Mouse (Mus musculus): ENCODE measurements around the gene Klhdc7b. TPM values are rescaled to one million over a fixed set of nuclear protein-coding genes. Genes with fewer than 3 reads are reported as not detected.

Gene Klhdc7b
- total and polyA plus RNA-seq, 3 experiments, result not detected

DNA sequence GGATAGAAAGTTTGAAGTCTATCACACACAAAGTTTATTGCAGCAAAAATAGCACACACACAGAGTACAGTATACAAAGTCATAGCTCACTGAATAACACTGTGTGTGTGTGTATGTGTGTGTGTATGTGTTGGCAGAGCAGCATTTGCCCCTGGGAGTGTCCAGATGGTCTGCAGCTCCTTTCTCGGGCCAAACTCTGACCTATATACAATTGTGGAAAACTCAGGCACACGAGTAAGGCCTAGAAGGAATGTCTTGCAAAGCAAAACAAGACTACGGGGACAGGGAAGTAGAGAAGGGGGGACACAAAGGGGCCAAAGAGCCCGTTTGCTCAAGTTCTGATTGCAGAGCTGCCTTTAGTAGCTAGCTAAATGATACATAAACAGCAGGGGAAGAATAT lies 48.2 kb downstream of the Klhdc7b start:
- no peak overlapping the region for H3K9ac ChIP-seq (ENCODE audit: insufficient read depth, low read depth)
- H3K4me1 ChIP-seq (ENCODE audit: control insufficient read depth in 1 of 2, insufficient read depth in 2 of 2), result peaks cover 0 to 14% of the 10 kb centered on the region in 2 experiments; a peak in 2 of 4 replicates
- H3K36me3 ChIP-seq (replicated peaks in 1 of 2; ENCODE audit: control insufficient read depth in 1 of 2, insufficient read depth in 1 of 2, low read length in 1 of 2), result peaks cover 3 to 4% of the 10 kb centered on the region in 2 experiments
- H3K4me2 ChIP-seq (ENCODE audit: insufficient read depth, low read depth, poor library complexity, severe bottlenecking), result no peak overlapping the region
- in situ Hi-C loops (cut with MboI; ENCODE audit: low pct_ligation_motif_present, low pct_unique_long_range_greater_than_20kb, low sequenced_read_pairs), result no loop called here
- H3K4me3 ChIP-seq (replicated peaks in 1 of 3; ENCODE audit: low read depth in 2 of 3, low read length in 2 of 3, poor library complexity in 1 of 3), result no peak overlapping the region
- no peak for DNase-seq (ENCODE audit: extremely low read depth)
- TF ChIP-seq SMC3 (IDR thresholded peaks at IDR 0.05; ENCODE audit: low read depth, low read length), result no peak
- TF ChIP-seq ELF1 (IDR thresholded peaks at IDR 0.05; ENCODE audit: low read depth, low read length), result no peak
- TF ChIP-seq IRF4 (IDR thresholded peaks at IDR 0.05; ENCODE audit: low read depth, low read length), result no peak
- TF ChIP-seq RCOR1 (conservative IDR thresholded peaks at IDR 0.05; ENCODE audit: low read depth, low read length), result no peak
- no peak for TF ChIP-seq JUND (conservative IDR thresholded peaks at IDR 0.05; ENCODE audit: low read depth, low read length)
- peaks cover 12% of the 10 kb centered on the region for H3K79me2 ChIP-seq (replicated peaks; ENCODE audit: control insufficient read depth, extremely low read depth, insufficient read depth, poor library complexity, severe bottlenecking)
- no peaks in the 10 kb centered on the region for H3K9me3 ChIP-seq (replicated peaks; ENCODE audit: low read length)
- H3K27ac ChIP-seq (ENCODE audit: insufficient read depth, low read depth), result no peak overlapping the region
- no peaks in the 10 kb centered on the region for H3K27me3 ChIP-seq (replicated peaks)
- dilution Hi-C loops (cut with MboI; ENCODE audit: extremely low pct_ligation_motif_present, extremely low pct_unique_long_range_greater_than_20kb, low sequenced_read_pairs), result no loop called here

DNA sequence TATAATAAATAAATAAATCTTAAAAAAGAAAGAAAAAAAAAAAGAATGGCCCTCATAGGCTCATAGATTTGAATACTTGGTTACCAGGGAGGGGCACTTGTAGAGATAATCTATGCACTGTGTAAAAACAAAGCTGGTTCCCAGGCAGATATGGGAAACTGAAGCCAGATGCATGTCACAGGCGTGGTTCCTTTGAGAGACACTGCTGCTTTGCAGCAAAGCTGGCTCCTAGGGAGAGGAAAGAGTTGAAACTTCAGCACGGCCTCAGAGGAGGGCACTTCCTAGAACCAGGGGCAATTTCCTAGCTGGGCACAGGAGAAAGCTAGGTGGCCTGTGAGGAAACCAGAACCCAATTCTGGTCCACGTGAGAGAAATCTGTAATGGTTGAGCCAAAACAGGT lies 49.4 kb downstream of the Klhdc7b start:
- Histone ChIP-seq H3K36me3 (replicated peaks in 1 of 2; ENCODE audit: control insufficient read depth in 1 of 2, insufficient read depth in 1 of 2, low read length in 1 of 2) (no peaks in the 10 kb centered on the region), H3K27ac (ENCODE audit: insufficient read depth, low read depth) (no peak overlapping the region), H3K4me2 (ENCODE audit: insufficient read depth, low read depth, poor library complexity, severe bottlenecking) (no peak overlapping the region), H3K4me3 (replicated peaks in 1 of 3; ENCODE audit: low read depth in 2 of 3, low read length in 2 of 3, poor library complexity in 1 of 3) (no peak overlapping the region), H3K4me1 (ENCODE audit: control insufficient read depth in 1 of 2, insufficient read depth in 2 of 2) (peaks cover 0 to 8% of the 10 kb centered on the region in 2 experiments; a peak in 1 of 4 replicates), H3K9ac (ENCODE audit: insufficient read depth, low read depth) (no peak overlapping the region), H3K27me3 (replicated peaks) (no peaks in the 10 kb centered on the region), H3K79me2 (replicated peaks; ENCODE audit: control insufficient read depth, extremely low read depth, insufficient read depth, poor library complexity, severe bottlenecking) (peaks cover 4% of the 10 kb centered on the region; the same call in 1 of the 2 replicates), H3K9me3 (replicated peaks; ENCODE audit: low read length) (no peaks in the 10 kb centered on the region)
- in situ Hi-C loops (cut with MboI; ENCODE audit: low pct_ligation_motif_present, low pct_unique_long_range_greater_than_20kb, low sequenced_read_pairs), result no loop called here
- TF ChIP-seq SIN3A (IDR thresholded peaks at IDR 0.05; ENCODE audit: low read length), result no peak
- TF ChIP-seq ZNF384 (IDR thresholded peaks at IDR 0.05; ENCODE audit: low read depth, low read length), result 0 out of 2 replicates have a peak, but pooled peaks have one; percentile 3
- no peak for DNase-seq (ENCODE audit: extremely low read depth)
- dilution Hi-C loops (cut with MboI; ENCODE audit: extremely low pct_ligation_motif_present, extremely low pct_unique_long_range_greater_than_20kb, low sequenced_read_pairs), result no loop called here

DNA sequence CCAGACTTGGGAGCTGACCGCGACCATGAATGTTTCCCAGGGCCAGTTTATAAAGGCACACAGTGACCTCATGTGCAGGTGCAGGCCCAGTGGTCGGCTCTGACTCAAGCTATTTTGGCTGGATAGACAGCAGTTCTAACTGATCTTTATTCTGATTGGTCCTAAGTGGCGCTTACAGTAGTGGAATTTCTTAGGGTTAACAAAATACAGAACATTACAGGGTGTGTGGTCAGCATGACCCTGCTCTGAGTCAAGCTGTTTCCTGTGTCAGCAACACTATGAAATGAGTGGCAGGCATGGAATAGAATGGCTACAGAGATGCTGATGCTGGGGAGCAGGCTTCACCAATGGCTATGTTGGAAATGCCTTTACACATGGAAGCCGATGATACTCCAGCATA lies 51.2 kb downstream of the Klhdc7b start:
- DNase-seq (ENCODE audit: extremely low read depth), result no peak
- Histone ChIP-seq H3K27me3 (replicated peaks) (no peaks in the 10 kb centered on the region), H3K27ac (ENCODE audit: insufficient read depth, low read depth) (no peak overlapping the region), H3K9me3 (replicated peaks; ENCODE audit: low read length) (no peaks in the 10 kb centered on the region), H3K36me3 (replicated peaks in 1 of 2; ENCODE audit: control insufficient read depth in 1 of 2, insufficient read depth in 1 of 2, low read length in 1 of 2) (no peaks in the 10 kb centered on the region), H3K4me1 (ENCODE audit: control insufficient read depth in 1 of 2, insufficient read depth in 2 of 2) (peaks cover 0 to 7% of the 10 kb centered on the region in 2 experiments; a peak in 1 of 4 replicates), H3K4me2 (ENCODE audit: insufficient read depth, low read depth, poor library complexity, severe bottlenecking) (no peak overlapping the region), H3K4me3 (replicated peaks in 1 of 3; ENCODE audit: low read depth in 2 of 3, low read length in 2 of 3, poor library complexity in 1 of 3) (no peak overlapping the region), H3K79me2 (replicated peaks; ENCODE audit: control insufficient read depth, extremely low read depth, insufficient read depth, poor library complexity, severe bottlenecking) (peaks cover 4% of the 10 kb centered on the region; the same call in 1 of the 2 replicates), H3K9ac (ENCODE audit: insufficient read depth, low read depth) (no peak overlapping the region)
- TF ChIP-seq NELFE (IDR thresholded peaks at IDR 0.05; ENCODE audit: low read depth, low read length) (no peak), USF1 (IDR thresholded peaks at IDR 0.05; ENCODE audit: low read depth, low read length) (no peak)
- in situ Hi-C loops (cut with MboI; ENCODE audit: low pct_ligation_motif_present, low pct_unique_long_range_greater_than_20kb, low sequenced_read_pairs) (no loop called here), dilution Hi-C loops (cut with MboI; ENCODE audit: extremely low pct_ligation_motif_present, extremely low pct_unique_long_range_greater_than_20kb, low sequenced_read_pairs) (no loop called here)

Other genes starting within 250 kb of the Klhdc7b start
Only the 20 nearest of the 23 such genes appear.
- gene Plxnb2, start 204.1 kb upstream of the Klhdc7b start, total RNA-seq (2012; rRNA removed), result 40.1 and 51.5 TPM in 2 replicates
- 2.7 and 2.9 TPM in 2 replicates for gene Plxnb2, start 204.1 kb upstream of the Klhdc7b start, total RNA-seq (2014; rRNA removed)
- gene Plxnb2, start 204.1 kb upstream of the Klhdc7b start, polyA plus RNA-seq (2012; ENCODE audit: insufficient read length, low read depth), result 4.3 and 4.5 TPM in 2 replicates
- 6.6 and 9.0 TPM in 2 replicates for gene Dennd6b, start 188.4 kb upstream of the Klhdc7b start, total RNA-seq (2012; rRNA removed)
- gene Dennd6b, start 188.4 kb upstream of the Klhdc7b start, total RNA-seq (2014; rRNA removed), result 4.1 and 4.5 TPM in 2 replicates
- gene Dennd6b, start 188.4 kb upstream of the Klhdc7b start, polyA plus RNA-seq (2012; ENCODE audit: insufficient read length, low read depth), result 8.8 and 9.1 TPM in 2 replicates
- 10.0 and 14.7 TPM in 2 replicates for gene Ppp6r2, start 173.4 kb upstream of the Klhdc7b start, total RNA-seq (2012; rRNA removed)
- 5.8 and 8.7 TPM in 2 replicates for gene Ppp6r2, start 173.4 kb upstream of the Klhdc7b start, total RNA-seq (2014; rRNA removed)
- gene Ppp6r2, start 173.4 kb upstream of the Klhdc7b start, polyA plus RNA-seq (2012; ENCODE audit: insufficient read length, low read depth), result 6.8 and 10.3 TPM in 2 replicates
- 64.6 and 79.1 TPM in 2 replicates for gene Sbf1, start 69.6 kb upstream of the Klhdc7b start, total RNA-seq (2012; rRNA removed)
- gene Sbf1, start 69.6 kb upstream of the Klhdc7b start, total RNA-seq (2014; rRNA removed), result 22.6 and 34.6 TPM in 2 replicates
- gene Sbf1, start 69.6 kb upstream of the Klhdc7b start, polyA plus RNA-seq (2012; ENCODE audit: insufficient read length, low read depth), result 65.3 and 69.3 TPM in 2 replicates
- gene Adm2, start 62.2 kb upstream of the Klhdc7b start, total RNA-seq (2012; rRNA removed), result 1.8 and 4.5 TPM in 2 replicates
- 0.18 and 0.23 TPM in 2 replicates for gene Adm2, start 62.2 kb upstream of the Klhdc7b start, total RNA-seq (2014; rRNA removed)
- gene Adm2, start 62.2 kb upstream of the Klhdc7b start, polyA plus RNA-seq (2012; ENCODE audit: insufficient read length, low read depth), result 0.66 and 0.82 TPM in 2 replicates
- not detected in 2 replicates for gene Miox, start 50.5 kb upstream of the Klhdc7b start, total RNA-seq (2012; rRNA removed)
- not detected in 2 replicates for gene Miox, start 50.5 kb upstream of the Klhdc7b start, total RNA-seq (2014; rRNA removed)
- not detected in 2 replicates for gene Miox, start 50.5 kb upstream of the Klhdc7b start, polyA plus RNA-seq (2012; ENCODE audit: insufficient read length, low read depth)
- gene Lmf2, start 29.3 kb upstream of the Klhdc7b start, total RNA-seq (2012; rRNA removed), result 18.5 and 18.8 TPM in 2 replicates
- gene Lmf2, start 29.3 kb upstream of the Klhdc7b start, total RNA-seq (2014; rRNA removed), result 9.1 and 9.9 TPM in 2 replicates
- gene Lmf2, start 29.3 kb upstream of the Klhdc7b start, polyA plus RNA-seq (2012; ENCODE audit: insufficient read length, low read depth), result 28.2 and 36.2 TPM in 2 replicates
- 134 and 151 TPM in 2 replicates for gene Ncaph2, start 29.2 kb upstream of the Klhdc7b start, total RNA-seq (2012; rRNA removed)
- 106 and 108 TPM in 2 replicates for gene Ncaph2, start 29.2 kb upstream of the Klhdc7b start, total RNA-seq (2014; rRNA removed)
- 95.4 and 122 TPM in 2 replicates for gene Ncaph2, start 29.2 kb upstream of the Klhdc7b start, polyA plus RNA-seq (2012; ENCODE audit: insufficient read length, low read depth)
- gene Sco2, start 11.1 kb upstream of the Klhdc7b start, total RNA-seq (2012; rRNA removed), result 34.7 and 35.7 TPM in 2 replicates
- 24.9 and 27.2 TPM in 2 replicates for gene Sco2, start 11.1 kb upstream of the Klhdc7b start, total RNA-seq (2014; rRNA removed)
- gene Sco2, start 11.1 kb upstream of the Klhdc7b start, polyA plus RNA-seq (2012; ENCODE audit: insufficient read length, low read depth), result 12.3 and 17.1 TPM in 2 replicates
- 1.1 and 1.4 TPM in 2 replicates for gene Tymp, start 7.9 kb upstream of the Klhdc7b start, total RNA-seq (2012; rRNA removed)
- gene Tymp, start 7.9 kb upstream of the Klhdc7b start, total RNA-seq (2014; rRNA removed), result 2.3 and 2.4 TPM in 2 replicates
- gene Tymp, start 7.9 kb upstream of the Klhdc7b start, polyA plus RNA-seq (2012; ENCODE audit: insufficient read length, low read depth), result 1.1 and 1.5 TPM in 2 replicates
- gene Odf3b, start 5.6 kb upstream of the Klhdc7b start, total RNA-seq (2012; rRNA removed), result not detected in 2 replicates
- not detected in 2 replicates for gene Odf3b, start 5.6 kb upstream of the Klhdc7b start, total RNA-seq (2014; rRNA removed)
- not detected in 2 replicates for gene Odf3b, start 5.6 kb upstream of the Klhdc7b start, polyA plus RNA-seq (2012; ENCODE audit: insufficient read length, low read depth)
- gene Syce3, start 25.6 kb downstream of the Klhdc7b start, total RNA-seq (2012; rRNA removed), result not detected in 2 replicates
- not detected in 2 replicates for gene Syce3, start 25.6 kb downstream of the Klhdc7b start, total RNA-seq (2014; rRNA removed)
- not detected in 2 replicates for gene Syce3, start 25.6 kb downstream of the Klhdc7b start, polyA plus RNA-seq (2012; ENCODE audit: insufficient read length, low read depth)
- 1.6 and 2.1 TPM in 2 replicates for gene Cpt1b, start 40.9 kb downstream of the Klhdc7b start, total RNA-seq (2012; rRNA removed)
- 1.2 and 1.5 TPM in 2 replicates for gene Cpt1b, start 40.9 kb downstream of the Klhdc7b start, total RNA-seq (2014; rRNA removed)
- 0.44 and 2.1 TPM in 2 replicates for gene Cpt1b, start 40.9 kb downstream of the Klhdc7b start, polyA plus RNA-seq (2012; ENCODE audit: insufficient read length, low read depth)
- gene C730034F03Rik, start 44.7 kb downstream of the Klhdc7b start, total RNA-seq (2012; rRNA removed), result 3.6 and 6.3 TPM in 2 replicates
- 0.35 and 0.36 TPM in 2 replicates for gene C730034F03Rik, start 44.7 kb downstream of the Klhdc7b start, total RNA-seq (2014; rRNA removed)
- 0.44 and 1.1 TPM in 2 replicates for gene C730034F03Rik, start 44.7 kb downstream of the Klhdc7b start, polyA plus RNA-seq (2012; ENCODE audit: insufficient read length, low read depth)
- 0.13 and 0.34 TPM in 2 replicates for gene Gm44502, start 44.8 kb downstream of the Klhdc7b start, total RNA-seq (2012; rRNA removed)
- gene Gm44502, start 44.8 kb downstream of the Klhdc7b start, total RNA-seq (2014; rRNA removed), result 0.15 TPM in 1 of 2 replicates, not detected in the other
- gene Gm44502, start 44.8 kb downstream of the Klhdc7b start, polyA plus RNA-seq (2012; ENCODE audit: insufficient read length, low read depth), result 1.9 TPM in 1 of 2 replicates, not detected in the other
- 24.0 and 26.4 TPM in 2 replicates for gene Chkb, start 45.0 kb downstream of the Klhdc7b start, total RNA-seq (2012; rRNA removed)
- 21.1 and 25.9 TPM in 2 replicates for gene Chkb, start 45.0 kb downstream of the Klhdc7b start, total RNA-seq (2014; rRNA removed)
- 25.0 and 31.8 TPM in 2 replicates for gene Chkb, start 45.0 kb downstream of the Klhdc7b start, polyA plus RNA-seq (2012; ENCODE audit: insufficient read length, low read depth)
- 0.04 TPM in 1 of 2 replicates, not detected in the other for gene Mapk8ip2, start 69.0 kb downstream of the Klhdc7b start, total RNA-seq (2012; rRNA removed)
- not detected in 2 replicates for gene Mapk8ip2, start 69.0 kb downstream of the Klhdc7b start, total RNA-seq (2014; rRNA removed)
- gene Mapk8ip2, start 69.0 kb downstream of the Klhdc7b start, polyA plus RNA-seq (2012; ENCODE audit: insufficient read length, low read depth), result not detected in 2 replicates
- 6.3 and 9.3 TPM in 2 replicates for gene Arsa, start 92.5 kb downstream of the Klhdc7b start, total RNA-seq (2012; rRNA removed)
- gene Arsa, start 92.5 kb downstream of the Klhdc7b start, total RNA-seq (2014; rRNA removed), result 8.3 and 10.3 TPM in 2 replicates
- 9.5 and 9.9 TPM in 2 replicates for gene Arsa, start 92.5 kb downstream of the Klhdc7b start, polyA plus RNA-seq (2012; ENCODE audit: insufficient read length, low read depth)
- gene Shank3, start 114.7 kb downstream of the Klhdc7b start, total RNA-seq (2012; rRNA removed), result not detected in 2 replicates
- gene Shank3, start 114.7 kb downstream of the Klhdc7b start, total RNA-seq (2014; rRNA removed), result not detected in 2 replicates
- gene Shank3, start 114.7 kb downstream of the Klhdc7b start, polyA plus RNA-seq (2012; ENCODE audit: insufficient read length, low read depth), result not detected in 2 replicates
- gene Acr, start 183.4 kb downstream of the Klhdc7b start, total RNA-seq (2012; rRNA removed), result not detected in 2 replicates
- gene Acr, start 183.4 kb downstream of the Klhdc7b start, total RNA-seq (2014; rRNA removed), result not detected in 2 replicates
- gene Acr, start 183.4 kb downstream of the Klhdc7b start, polyA plus RNA-seq (2012; ENCODE audit: insufficient read length, low read depth), result not detected in 2 replicates